Mouse (Mus musculus) stomach, embryonic 16.5 days (tissue): ENCODE measurements at regions not wholly inside any gene's neighbourhood (a gene's known extent, or its start where the extent isn't known, plus 50 kb on each side); places are given as distances from the start of the nearest gene placed in this dataset.
"Not testable (repeated sequence)": the region's sequence is repeated elsewhere in the genome, so short reads cannot be mapped to it uniquely, and the experiment has no call there.

Experiments
- ATAC-seq: fragments of 200-750 bp; cut with Nextera tagmentation; 2 replicates; pipeline ENCODE4 v1.8.0; 2017; ENCODE audit warnings: moderate number of reproducible peaks, moderate TSS enrichment; ENCODE audit not compliant: insufficient read depth, low FRiP score
- H3K27ac ChIP-seq: fragments of 300-500 bp; sonication (generic); 2 replicates; pipeline ENCODE4 v1.5.1; 2014; ENCODE audit warnings: low read length
- H3K27me3 ChIP-seq: fragments of 300-500 bp; sonication (generic); 2 replicates; pipeline ENCODE4 v1.6.1; 2014; ENCODE audit warnings: low read length, control low read depth, mixed read lengths; ENCODE audit not compliant: control insufficient read depth, insufficient read depth
- H3K36me3 ChIP-seq: fragments of 300-500 bp; sonication (generic); 2 replicates; pipeline ENCODE4 v1.6.1; 2014; ENCODE audit warnings: low read length; ENCODE audit not compliant: control insufficient read depth, insufficient read depth
- H3K4me1 ChIP-seq: fragments of 300-500 bp; sonication (generic); 2 replicates; pipeline ENCODE4 v1.6.1; 2014; ENCODE audit warnings: low read length, control low read depth, mixed read lengths; ENCODE audit not compliant: control insufficient read depth, insufficient read depth
- H3K4me2 ChIP-seq: fragments of 300-500 bp; sonication (generic); 2 replicates; pipeline ENCODE4 v1.6.1; 2014; ENCODE audit warnings: low read depth, low read length, mixed read lengths
- H3K4me3 ChIP-seq: fragments of 300-500 bp; sonication (generic); replicated peaks from 2 replicates; pipeline ENCODE4 v1.5.1; 2014; ENCODE audit warnings: mild to moderate bottlenecking, low read length
- H3K9ac ChIP-seq: fragments of 300-500 bp; sonication (generic); 2 replicates; pipeline ENCODE4 v1.6.1; 2014; ENCODE audit warnings: low read length
- H3K9me3 ChIP-seq: fragments of 300-500 bp; sonication (generic); replicated peaks from 2 replicates; pipeline ENCODE4 v1.6.1; 2016; ENCODE audit warnings: low read length, control low read depth; ENCODE audit not compliant: control insufficient read depth
- WGBS: fragments of 180-500 bp; shearing (Covaris S2); extraction: QIAGEN DNeasy Blood & Tissue Kit; methylation state at CpG from one replicate; pipeline ENCODE4 v1.1.7; 2014; 5-methylcytosine and 5-hydroxymethylcytosine counted together

DNA sequence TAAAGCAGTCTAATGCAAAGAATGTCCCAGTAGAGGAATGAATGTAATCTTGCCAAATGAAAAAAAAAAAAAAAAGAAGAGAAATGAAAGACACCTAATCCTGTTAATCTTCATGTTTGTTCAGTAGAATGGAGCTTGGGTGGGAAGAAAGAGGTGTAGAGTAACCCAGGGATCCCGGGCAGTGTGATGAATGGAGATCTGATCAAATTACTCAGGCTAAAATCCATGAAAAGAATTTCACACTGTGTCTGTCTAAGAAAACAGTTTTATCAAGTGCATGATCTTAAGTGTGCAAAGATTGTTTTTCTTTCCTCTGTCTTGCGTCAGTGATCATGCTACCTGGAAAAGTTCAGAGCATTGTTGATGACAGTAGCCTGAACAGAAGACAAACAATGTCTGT is 333.9 kb upstream of the Slc10a2 start:
- H3K9ac ChIP-seq, result no peak overlapping the region
- no peak overlapping the region for H3K27ac ChIP-seq
- 39% methylated on average over 2 of the region's 2 CpGs for WGBS
- no peak overlapping the region for H3K4me2 ChIP-seq
- no peaks in the 10 kb centered on the region for H3K27me3 ChIP-seq
- no peaks in the 10 kb centered on the region for H3K36me3 ChIP-seq
- no peak overlapping the region for H3K4me3 ChIP-seq
- no peak for ATAC-seq
- H3K9me3 ChIP-seq, result no peaks in the 10 kb centered on the region
- no peaks in the 10 kb centered on the region for H3K4me1 ChIP-seq

DNA sequence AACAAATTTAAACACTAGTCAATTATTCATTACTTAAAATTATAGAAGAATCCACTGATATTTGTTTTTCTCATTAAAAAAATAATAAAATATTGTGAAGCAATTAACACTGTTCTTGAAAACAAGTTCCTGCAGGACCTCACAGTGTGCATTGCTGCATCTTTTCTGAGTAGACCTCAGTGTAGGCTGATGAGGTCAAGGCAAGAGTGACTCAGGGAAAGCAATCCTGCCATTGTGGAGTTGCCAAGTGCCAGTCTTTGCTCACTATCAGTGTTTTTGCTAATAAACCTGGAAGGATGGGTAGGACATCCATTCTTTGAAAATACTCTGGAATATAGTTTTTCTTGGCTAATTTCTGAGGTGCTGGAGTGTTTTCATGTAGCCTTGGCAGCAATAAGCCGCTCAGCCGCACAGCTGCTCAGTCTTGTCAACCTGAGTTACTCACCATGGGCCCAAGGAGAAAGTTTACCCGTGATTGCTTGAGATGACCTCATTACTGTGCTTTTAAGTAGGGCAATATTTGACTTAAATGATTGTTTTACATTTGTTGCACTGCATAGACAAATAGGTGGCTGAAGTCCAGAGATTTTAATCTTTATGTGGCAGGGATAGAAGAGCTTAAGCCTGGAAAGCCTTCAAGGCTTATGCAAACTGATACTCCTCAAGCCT is 323.3 kb upstream of the Slc10a2 start:
- Histone ChIP-seq H3K27ac (no peak overlapping the region), H3K27me3 (no peaks in the 10 kb centered on the region), H3K4me2 (no peak overlapping the region), H3K4me1 (no peaks in the 10 kb centered on the region; the same call in 1 of the 2 replicates), H3K36me3 (no peaks in the 10 kb centered on the region), H3K9me3 (no peaks in the 10 kb centered on the region), H3K4me3 (no peak overlapping the region), H3K9ac (no peak overlapping the region)
- ATAC-seq, result peak; percentile 87
- 38% methylated on average over 3 of the region's 3 CpGs for WGBS

DNA sequence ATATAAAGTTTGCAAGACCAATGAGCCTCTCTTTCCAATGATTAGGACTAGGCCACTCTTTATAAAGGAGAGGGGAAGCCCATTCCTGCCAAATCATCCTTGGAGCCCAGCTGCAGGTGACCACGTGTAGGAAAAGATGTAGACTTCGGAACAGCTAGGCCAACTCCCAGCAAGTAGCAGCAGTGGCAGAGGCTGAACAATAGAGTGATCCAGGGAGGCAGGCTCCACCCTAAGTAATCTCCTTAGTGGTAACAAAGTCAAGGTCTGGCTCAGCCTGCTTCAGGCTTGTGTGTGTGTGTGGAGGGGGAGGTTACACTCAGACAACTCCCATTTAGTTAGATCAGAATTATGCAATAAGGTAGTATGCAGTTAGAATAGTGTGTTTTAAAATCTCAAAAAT is 311.7 kb upstream of the Slc10a2 start:
- H3K36me3 ChIP-seq, ATAC-seq, H3K9ac ChIP-seq, H3K9me3 ChIP-seq, H3K4me3 ChIP-seq, H3K4me1 ChIP-seq, H3K27ac ChIP-seq, H3K27me3 ChIP-seq, H3K4me2 ChIP-seq: not testable (repeated sequence)
- WGBS, result 50% methylated on average over 2 of the region's 2 CpGs

DNA sequence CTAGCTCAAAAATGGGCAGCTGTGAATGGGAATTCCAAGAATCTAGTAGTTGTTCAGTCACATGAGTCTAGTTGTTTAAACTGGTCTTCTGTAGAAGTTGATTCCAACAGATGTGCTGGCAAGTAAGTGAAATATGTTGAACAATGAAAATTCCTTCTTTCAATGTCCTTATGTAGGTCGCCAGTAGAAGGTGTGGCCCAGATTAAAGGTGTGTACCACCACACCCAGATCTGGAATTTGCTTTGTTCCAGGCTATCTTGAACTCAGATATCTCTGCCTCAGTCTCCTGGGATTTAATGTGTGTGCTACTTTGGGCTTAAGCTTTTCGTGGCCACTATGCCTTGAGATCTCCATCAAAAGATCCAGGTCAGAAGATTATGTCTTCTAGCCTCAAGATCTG is 279.7 kb upstream of the Slc10a2 start:
- Histone ChIP-seq H3K36me3 (no peaks in the 10 kb centered on the region), H3K4me1 (no peaks in the 10 kb centered on the region), H3K27ac (no peak overlapping the region), H3K9me3 (no peaks in the 10 kb centered on the region), H3K9ac (no peak overlapping the region), H3K27me3 (no peaks in the 10 kb centered on the region), H3K4me3 (no peak overlapping the region), H3K4me2 (no peak overlapping the region)
- WGBS, result 69% methylated on average over 2 of the region's 2 CpGs
- no peak for ATAC-seq

DNA sequence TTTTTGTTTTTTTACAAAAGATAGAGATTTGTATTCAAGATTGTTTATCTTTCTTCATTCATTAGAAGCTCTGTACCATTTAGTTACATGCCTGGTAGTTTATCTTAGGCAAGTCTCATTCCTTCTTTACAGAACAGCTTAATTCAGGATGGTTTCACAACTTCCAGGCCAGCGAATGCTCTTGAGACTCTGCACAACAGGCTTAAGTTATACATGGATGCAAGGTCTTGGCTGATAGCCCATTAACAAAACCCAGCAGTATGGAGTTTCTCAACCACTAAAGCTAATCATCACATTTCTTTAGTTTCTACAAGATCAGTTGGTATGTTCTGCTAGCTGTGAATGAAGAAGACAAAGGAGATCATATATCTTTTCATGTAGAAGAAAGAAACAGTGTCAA is 272.9 kb upstream of the Slc10a2 start:
- no peak for ATAC-seq
- Histone ChIP-seq H3K4me2 (no peak overlapping the region), H3K36me3 (no peaks in the 10 kb centered on the region), H3K27ac (no peak overlapping the region), H3K9me3 (no peaks in the 10 kb centered on the region), H3K4me1 (no peaks in the 10 kb centered on the region), H3K9ac (no peak overlapping the region), H3K27me3 (no peaks in the 10 kb centered on the region), H3K4me3 (no peak overlapping the region)
- WGBS, result 71% methylated on average over 1 of the region's 1 CpGs

DNA sequence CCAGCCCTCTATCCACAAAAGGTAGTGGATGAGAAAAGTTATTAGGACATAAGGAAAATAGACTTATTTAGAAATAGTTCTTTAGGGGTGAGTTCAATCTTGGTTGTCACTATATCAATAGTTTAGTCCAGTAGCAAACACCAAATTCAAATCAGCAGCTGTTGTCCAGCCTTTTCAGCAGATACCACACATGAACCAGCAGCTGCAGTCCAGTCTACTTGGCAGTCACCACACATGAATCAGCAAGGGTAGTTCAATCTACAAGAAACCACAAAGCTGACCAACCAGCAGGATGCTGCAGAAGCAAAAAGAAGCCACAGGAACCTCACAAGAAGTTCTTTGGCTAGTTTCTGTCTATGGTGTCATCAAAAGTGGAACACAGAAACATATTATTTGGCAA is 234.8 kb upstream of the Slc10a2 start:
- H3K27ac ChIP-seq, result no peak overlapping the region
- no peak overlapping the region for H3K9ac ChIP-seq
- no peak overlapping the region for H3K4me2 ChIP-seq
- H3K36me3 ChIP-seq, result no peaks in the 10 kb centered on the region
- H3K4me1 ChIP-seq, result no peaks in the 10 kb centered on the region
- H3K27me3 ChIP-seq, result no peaks in the 10 kb centered on the region
- H3K4me3 ChIP-seq, result no peak overlapping the region
- H3K9me3 ChIP-seq, result no peaks in the 10 kb centered on the region
- no peak for ATAC-seq

DNA sequence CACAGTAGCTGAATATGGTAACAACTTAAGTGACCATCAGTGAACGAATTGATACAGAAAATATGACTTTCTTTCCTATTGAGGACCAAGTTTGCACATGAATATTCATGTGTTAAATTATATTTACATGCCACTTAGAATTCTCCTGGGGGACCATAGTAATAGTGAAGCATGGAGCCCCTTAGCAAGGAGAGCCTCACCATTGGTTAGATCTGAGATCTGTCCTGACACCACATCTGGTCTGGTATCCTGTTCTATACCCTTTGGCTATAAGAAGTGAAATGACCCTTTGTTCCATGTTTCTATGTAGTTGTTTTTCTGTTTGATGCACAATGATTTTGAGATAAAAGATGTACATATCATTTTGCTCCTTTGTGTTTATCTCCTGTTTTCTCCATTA is 209.4 kb upstream of the Slc10a2 start:
- H3K4me3 ChIP-seq, result no peak overlapping the region

DNA sequence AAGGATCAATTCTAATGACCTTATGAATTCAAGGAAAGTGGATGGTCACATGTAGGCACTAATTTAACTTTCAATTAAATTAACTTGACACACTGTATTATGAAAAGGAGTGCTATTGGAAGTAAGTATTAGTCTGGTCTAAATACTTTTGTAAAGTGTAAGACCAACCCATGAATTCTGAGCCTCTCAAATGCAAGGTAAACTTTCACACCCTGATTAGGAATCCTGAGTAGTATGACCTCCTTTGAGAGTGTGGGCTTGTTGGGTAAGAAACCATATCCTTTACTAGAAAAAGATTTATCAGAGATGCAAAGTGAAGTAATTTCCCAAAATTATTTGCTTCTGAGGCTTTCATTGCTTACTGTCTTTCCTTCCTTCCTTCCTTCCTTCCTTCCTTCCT is 194.8 kb upstream of the Slc10a2 start:
- Histone ChIP-seq H3K27me3 (no peaks in the 10 kb centered on the region), H3K9ac (no peak overlapping the region), H3K4me1 (no peaks in the 10 kb centered on the region), H3K9me3 (no peaks in the 10 kb centered on the region), H3K36me3 (no peaks in the 10 kb centered on the region), H3K4me2 (no peak overlapping the region), H3K27ac (no peak overlapping the region), H3K4me3 (no peak overlapping the region)
- no peak for ATAC-seq

More for the DNA sequence above, 209.4 kb upstream of the Slc10a2 start:
- WGBS, result 86% methylated on average over 1 of the region's 1 CpGs
- no peaks in the 10 kb centered on the region for H3K36me3 ChIP-seq
- no peak overlapping the region for H3K9ac ChIP-seq
- no peak overlapping the region for H3K4me2 ChIP-seq
- no peaks in the 10 kb centered on the region for H3K4me1 ChIP-seq
- no peak overlapping the region for H3K27ac ChIP-seq
- H3K9me3 ChIP-seq, result no peaks in the 10 kb centered on the region
- ATAC-seq, result no peak
- H3K27me3 ChIP-seq, result no peaks in the 10 kb centered on the region

DNA sequence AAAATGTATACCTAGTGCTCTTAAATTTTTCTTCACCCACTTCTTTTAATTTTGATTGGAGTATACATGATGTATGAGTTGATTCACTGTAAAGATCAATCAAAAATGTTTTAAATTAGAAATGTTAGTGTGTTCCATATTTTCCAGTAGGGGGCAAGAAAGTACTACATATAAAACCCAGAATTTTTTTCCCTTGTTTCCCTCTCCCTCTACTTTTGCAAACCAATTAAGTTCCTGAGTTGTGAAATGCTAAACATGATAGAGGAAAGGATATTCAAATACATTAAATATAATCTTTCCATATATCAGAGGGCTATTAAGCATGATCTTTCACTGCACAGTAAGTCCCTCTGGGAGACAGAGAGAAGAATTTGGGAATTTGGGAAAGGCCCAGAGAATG is 192.0 kb upstream of the Slc10a2 start:
- H3K9ac ChIP-seq, result no peak overlapping the region
- H3K36me3 ChIP-seq, result no peaks in the 10 kb centered on the region
- no peaks in the 10 kb centered on the region for H3K4me1 ChIP-seq
- ATAC-seq, result no peak
- H3K4me2 ChIP-seq, result no peak overlapping the region
- H3K27me3 ChIP-seq, result no peaks in the 10 kb centered on the region
- H3K27ac ChIP-seq, result no peak overlapping the region
- no peaks in the 10 kb centered on the region for H3K9me3 ChIP-seq
- no peak overlapping the region for H3K4me3 ChIP-seq

DNA sequence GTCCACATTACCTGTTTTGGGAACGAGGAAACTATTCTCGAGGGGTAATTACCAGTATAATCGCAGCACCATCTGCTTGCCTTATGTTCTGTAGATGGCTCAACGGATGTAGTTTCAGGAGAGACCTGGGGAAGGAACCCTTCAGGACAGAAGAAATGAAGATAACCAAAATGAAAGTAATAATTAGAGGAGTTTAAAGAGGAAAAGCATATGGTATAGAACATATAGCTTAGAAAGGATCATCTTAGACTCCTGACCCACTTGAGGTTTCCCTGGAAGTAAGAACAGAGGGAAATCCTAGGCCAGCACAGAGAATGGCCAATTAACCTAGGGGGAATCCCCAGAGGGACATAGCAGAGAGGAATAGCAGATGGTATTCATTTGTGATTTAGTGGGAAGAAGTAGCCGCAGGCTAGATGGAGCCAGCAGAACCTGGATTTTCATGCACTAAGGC is 180.6 kb upstream of the Slc10a2 start:
- H3K36me3 ChIP-seq, result no peaks in the 10 kb centered on the region
- H3K27me3 ChIP-seq, result no peaks in the 10 kb centered on the region
- ATAC-seq, result no peak
- H3K4me3 ChIP-seq, result no peak overlapping the region
- H3K27ac ChIP-seq, result no peak overlapping the region
- no peak overlapping the region for H3K4me2 ChIP-seq
- no peaks in the 10 kb centered on the region for H3K9me3 ChIP-seq
- H3K9ac ChIP-seq, result no peak overlapping the region
- 80% methylated on average over 5 of the region's 5 CpGs for WGBS
- no peaks in the 10 kb centered on the region for H3K4me1 ChIP-seq
